Mouse (Mus musculus) brain, adult 2 months (tissue): ENCODE data around the gene Fam19a3.

Source experiments
- DNase-seq: peaks from one replicate; pipeline ENCODE4 v3.0.0; 2011; ENCODE audit warnings: low read depth, low spot score

The Fam19a3 gene

DNA sequence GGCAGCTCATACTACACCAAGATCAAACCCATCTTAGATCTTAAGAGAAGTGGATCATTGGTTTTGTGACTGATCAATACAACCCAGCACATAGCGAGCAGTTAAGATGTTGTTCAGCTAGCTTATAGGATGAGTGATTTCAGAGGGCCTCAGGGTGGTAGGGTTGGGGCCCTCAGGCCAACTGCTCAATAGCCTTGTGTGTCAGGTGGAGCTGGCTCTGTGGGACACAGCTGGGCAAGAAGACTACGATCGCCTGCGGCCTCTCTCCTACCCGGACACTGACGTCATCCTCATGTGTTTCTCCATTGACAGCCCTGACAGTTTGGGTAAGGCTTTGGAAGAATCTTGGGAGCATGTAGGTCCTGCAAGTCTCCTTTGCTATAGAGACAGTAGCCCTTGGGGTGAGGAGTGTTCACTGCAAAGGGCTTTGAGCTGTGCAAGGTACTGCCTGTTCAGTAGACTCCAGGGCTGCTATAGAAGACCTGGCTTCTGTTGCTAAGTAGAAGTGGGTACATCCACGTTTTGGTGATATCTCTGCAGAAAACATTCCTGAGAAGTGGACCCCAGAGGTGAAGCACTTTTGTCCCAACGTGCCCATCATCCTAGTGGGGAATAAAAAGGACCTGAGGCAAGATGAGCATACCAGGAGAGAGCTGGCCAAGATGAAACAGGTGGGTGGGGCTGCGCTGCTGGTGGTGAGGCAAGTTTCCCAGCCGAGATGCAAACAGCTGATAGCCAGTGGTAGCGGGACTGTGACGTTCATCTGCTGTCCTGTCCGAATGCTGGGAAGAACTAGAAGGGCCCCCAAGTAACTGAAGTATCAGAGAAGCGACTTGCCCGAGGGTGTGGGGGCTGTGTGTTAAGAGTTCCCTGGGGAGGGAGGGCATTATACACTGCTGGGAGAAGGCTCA is 11.0 kb upstream of the Fam19a3 start:
- DNase-seq, result no peak

DNA sequence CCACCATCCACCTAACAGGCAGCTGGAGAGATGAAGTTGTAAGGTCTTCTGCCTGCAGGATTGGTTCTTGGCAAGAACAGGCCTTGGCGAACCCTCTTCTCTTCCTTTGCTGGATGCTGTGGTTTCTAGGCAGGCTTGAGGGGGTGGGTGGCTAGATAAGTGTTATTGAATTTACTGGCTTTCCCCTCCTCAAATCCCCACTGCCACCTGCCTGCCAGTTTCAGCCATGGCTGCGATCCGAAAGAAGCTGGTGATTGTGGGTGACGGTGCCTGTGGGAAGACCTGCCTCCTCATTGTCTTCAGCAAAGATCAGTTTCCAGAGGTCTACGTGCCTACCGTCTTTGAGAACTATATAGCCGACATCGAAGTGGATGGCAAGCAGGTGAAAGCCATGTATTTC is 10.0 kb upstream of the Fam19a3 start:
- DNase-seq, result peak; percentile 51

DNA sequence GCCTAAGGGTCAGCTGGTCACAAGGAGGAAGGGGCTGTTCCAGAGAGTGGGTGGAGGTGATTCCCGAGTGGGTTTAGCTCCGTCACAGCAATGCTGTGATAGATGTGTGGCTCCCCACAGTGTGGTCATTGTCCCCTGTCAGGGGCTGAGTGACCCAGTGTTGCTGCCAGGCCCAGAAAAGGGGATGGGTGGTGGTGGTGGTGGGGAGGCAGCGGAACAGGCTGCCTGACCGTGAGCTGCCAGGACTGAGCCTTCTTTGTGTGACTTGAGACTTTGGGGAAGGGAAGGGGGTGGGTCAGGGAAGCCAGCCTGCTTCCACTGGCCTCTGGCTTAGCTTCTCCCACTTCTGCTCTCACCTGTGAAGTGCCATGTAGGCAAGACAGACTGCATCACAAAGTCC is 9.4 kb upstream of the Fam19a3 start:
- DNase-seq, result peak; percentile 33

DNA sequence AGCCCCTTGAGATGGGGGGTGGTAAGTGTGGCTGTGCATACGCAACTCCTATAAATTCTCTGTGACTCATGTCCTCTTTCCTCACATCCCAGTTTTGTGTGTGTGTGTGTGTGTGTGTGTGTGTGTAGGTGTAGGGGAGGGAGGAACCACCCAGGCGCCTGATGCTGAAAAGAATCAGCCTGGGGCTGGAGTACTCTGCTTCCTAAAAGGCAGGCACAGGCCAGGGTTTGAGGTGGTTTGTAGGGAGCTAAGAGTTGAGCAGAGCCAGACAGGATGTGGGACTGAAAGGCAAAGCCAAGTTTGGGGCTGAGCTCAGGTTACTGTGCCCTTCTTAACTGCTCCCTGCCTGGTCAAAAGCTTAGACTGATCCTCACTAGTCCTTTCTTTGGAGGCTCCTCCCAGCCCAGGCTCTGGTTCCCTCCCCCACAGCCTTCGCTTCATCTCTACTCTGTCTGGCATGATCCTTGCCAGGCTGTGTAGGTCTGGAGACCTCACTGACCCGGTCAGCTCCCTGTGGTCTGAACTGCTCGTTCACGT is 8.8 kb upstream of the Fam19a3 start:
- peak; percentile 76 for DNase-seq

DNA sequence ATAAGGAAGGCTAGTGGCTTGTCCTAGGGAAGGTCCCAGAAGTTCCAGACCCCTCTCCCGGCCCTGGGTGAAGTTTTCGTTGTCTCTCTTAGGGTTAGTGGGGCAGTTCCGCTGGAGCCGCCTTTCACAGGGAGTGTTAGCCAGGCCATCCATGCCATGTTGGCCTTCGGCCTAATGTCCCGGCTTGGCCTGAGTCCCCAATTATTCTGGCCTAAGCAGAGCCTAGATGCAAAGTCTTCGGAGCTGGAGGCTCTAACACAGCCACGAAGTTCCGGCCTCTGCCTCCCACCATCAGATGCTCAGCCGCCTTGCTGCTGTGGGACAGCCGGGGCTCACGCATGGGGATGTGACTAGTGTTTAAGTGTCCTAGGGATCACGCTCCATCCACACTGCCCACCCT is 8.2 kb upstream of the Fam19a3 start:
- peak; percentile 39 for DNase-seq

DNA sequence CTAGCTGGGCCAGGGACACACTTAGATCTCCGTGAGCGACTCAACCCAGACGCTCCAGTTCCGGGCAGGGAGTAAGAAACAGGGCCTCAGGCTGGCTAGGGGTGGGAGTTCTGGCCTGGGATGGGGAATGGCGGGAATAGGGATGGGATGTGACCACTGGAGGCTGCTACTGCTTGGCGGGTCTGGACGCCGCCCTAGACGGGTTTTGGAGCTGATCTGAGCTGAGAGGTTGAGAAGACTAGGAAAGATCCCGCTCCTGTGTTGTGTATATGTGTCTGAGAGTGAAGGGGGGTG is 7.6 kb upstream of the Fam19a3 start:
- DNase-seq, result no peak

DNA sequence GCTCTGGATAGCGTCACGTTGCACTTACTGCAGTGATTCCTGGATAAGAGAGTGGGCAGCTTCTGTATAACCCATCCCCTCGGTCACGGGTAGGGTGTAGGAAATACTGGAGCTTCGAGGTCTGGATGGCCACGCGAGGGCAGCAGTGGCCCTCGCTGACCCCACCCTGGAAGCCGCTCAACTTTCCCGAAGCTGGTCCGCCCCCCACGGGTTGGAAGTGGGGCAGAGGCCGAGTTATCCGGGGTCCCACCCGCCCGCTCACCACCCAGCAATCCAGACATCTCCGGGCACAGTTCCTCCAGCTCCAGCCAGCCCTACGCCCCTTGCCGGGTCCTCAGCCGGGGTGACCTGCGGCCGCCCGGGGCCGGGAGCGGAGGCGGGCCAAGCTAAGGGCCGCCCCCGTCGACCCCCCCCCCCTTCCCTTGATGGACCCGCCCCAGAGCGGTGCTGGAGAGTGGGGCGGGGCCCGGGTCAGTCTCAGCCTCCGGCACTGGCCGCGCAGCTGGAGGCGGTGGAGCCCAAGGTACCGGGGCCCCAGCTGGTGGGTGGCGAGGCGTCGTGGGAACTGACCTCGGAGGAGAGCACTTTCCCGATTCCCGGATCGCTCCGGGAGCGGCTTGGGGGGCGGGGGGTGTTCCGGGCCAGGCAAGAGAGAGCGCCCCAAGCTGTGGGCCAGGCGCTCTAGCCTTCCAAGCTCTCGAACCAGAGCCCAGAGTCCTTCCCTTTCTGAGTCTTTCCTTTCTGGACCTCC is 7.1 kb upstream of the Fam19a3 start:
- peak; percentile 63 for DNase-seq

DNA sequence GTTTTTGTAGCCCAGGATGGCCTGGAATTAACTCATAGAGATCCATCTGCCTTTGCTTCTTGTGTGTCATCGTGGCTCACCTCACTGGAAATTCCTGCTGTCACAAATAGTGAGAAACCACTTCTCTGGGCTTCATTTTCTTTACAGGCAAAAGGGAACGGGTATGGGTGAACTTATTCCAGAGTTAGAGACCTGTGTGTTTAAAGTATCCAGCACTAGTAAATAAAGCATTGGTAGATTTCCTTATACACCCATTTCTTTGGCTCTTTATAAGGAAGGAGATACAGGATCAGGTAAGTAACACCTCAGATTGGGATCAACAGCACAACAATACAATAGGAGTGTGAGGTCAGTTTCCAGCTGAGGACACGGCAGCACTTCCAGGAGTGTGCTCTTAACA is 6.4 kb upstream of the Fam19a3 start, which contains the start of gene Rhoc:
Gene Rhoc (plus strand): TSS at position 301 of the 400 bp plus-strand sequence.
- no peak for DNase-seq

DNA sequence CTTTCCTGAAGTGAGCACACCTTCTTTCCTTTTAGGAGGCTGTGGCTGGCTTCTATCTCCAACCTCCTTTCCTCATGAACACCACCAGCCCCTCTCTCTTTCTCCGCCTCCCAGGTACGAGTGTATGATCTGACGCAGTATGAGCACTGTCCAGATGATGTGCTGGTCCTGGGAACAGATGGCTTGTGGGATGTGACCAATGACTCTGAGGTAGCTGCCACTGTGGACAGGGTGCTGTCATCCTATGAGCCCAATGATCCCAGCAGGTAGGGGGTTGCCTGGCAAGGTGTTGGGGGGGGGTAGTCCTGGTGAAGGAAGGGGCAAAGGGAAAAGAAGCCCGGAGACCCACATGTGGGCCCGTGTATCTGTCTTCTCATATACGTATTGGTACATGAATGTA is 3.6 kb upstream of the Fam19a3 start:
- no peak for DNase-seq

DNA sequence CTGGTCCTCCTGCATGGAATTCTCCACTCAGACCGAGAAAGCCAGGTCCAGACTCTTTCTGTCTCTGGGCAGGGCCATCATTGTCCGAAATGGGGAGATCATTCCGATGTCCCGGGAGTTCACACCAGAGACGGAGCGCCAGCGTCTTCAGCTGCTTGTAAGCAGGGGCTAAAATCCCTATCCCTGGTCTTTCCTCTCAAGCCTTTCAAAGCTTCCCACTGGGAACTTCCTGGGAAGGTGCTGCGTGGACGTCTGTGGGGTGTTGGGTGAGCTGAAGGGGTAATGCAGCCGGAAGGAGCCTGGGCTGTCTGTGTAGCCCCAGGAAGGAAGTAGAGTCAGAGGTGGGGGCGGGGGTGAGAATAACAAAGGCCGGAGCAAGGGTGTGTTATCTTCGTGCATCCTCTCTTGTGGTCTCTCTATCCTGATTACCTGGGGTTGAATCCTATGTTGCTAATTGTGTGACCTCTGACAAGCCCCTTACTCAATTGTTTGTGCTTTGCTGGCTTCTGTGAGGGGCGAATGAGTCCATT is 2.4 kb upstream of the Fam19a3 start:
- DNase-seq, result no peak

DNA sequence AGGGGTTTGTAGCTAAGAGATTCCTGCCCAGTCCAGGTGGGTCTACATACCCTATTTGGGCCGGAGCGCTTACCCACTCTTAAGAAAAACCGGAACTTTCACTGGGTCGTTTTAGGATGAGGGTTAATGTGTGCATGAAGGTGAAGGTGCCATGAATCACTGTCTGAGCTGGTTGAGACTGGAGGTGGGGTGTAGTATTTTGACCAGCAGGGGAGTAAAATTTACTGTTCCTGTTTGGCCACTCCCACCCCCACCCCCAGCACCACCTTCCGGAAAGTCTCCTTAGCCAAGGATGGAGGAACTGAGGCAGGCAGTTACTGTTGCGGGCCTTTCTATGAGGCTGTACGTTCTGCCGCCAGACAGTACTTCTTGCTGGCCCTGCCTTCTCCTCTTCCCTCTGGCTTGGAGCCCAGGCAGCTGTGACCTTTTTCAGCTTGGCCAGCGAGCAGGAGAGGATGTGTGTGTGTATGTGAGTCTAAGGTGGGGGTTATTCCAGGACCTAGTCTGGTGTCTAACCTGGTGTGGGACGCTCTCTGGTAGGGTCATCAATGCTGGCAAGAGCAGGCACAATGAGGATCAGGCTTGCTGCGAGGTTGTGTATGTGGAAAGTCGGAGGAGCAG is 531 bp upstream of the Fam19a3 start:
- no peak for DNase-seq

DNA sequence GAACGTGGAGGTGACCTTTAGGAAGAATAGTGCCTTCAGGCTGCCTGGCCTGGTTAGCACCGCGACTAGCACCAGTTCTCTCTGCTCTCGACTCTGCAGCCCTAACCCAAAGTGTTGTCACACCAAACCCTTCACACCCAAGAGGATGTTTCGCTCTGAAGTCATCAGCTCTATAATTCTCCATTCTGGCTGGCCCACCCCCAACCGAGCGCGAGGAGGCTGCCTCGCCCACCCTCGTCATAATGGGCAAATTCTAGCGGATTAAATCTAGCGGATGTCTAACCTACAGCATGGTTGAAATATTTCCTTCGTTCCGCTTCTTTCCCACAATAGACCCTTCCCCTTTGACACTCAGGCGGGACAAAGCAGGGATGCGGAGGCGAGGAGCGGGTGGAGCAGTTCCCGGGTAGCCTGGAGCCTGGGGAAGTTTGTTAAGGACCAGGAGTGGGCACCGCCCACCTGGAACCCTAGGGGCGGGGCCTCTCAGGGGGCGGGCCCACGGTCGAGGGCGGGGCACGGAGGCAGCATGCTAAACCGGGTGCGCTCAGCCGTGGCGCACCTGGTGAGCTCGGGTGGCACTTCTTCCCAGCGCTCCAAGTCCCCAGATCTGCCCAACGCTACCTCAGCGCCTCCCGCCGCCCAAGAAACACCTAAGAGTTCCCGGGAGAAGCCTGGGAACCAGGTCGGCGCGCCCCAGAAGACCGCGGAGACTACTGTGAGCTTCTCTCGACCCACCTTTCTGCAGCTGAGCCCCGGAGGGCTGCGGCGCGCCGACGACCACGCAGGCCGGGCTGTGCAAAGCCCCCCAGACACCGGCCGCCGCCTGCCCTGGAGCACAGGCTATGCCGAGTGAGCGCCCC is 849 bp downstream of the Fam19a3 start, which contains the start of gene Ppm1j:
Gene Ppm1j (plus strand): TSS at position 496 of the 860 bp plus-strand sequence.
- DNase-seq, result no peak

DNA sequence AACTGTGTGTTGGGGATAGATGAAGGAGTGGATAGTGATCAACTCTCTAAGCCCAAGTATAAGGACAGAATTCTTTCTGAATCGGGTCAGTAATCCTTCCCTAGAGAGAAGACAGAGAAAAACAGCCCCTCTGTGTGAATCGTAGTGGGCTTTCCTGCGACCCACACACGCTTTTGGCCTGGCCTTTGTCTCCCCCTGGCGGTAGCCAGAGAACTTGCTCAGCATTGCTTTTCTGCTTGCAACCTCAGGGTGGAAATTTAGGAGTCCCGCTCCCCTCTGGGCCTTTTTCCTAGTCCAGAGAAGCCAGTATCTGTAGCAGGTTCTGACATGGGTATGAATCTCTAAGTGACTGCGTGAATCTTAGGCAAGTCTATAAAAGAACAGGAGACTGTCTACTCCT is 1.7 kb downstream of the Fam19a3 start:
- DNase-seq, result peak; percentile 61

DNA sequence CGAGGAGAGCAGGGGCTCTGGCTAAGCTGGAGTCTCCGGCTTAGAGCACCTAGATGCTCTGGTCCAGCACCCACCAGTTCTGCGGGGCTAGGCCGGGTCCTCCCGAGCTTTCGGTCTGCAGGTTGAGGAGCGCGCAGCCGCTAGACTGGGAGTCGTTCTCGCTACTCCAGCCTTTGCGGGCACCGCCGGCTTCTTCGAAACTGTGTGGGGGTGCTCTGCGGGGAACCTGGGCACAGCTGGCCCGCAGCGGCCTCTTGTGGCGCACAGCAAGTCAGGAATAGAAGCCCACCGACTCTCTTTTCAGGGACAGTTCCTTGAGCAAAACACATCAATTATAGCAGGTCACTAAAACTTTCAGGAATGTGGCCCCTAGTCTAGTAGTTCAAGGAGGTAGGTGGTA is 4.3 kb downstream of the Fam19a3 start:
- DNase-seq, result peak; percentile 47

DNA sequence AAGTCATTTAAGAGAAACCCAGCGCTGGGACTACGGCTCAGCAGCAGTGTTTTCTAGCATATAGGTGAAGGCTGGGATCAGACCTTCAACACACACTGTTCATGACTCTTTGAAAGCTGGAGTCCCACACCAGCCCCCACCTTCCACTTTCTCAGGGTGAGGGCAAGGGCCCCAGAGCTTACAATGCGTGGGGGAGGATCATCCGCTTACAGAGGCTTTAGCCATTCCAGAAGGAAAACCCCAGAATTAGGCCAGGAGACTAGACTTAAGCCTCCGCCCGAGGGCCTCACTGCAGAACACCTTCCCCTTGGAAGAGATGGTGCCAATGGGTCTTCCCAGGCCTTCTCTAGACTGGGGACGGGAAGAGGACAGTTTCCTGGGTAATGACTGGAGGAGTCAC is 8.3 kb downstream of the Fam19a3 start:
- DNase-seq, result no peak

DNA sequence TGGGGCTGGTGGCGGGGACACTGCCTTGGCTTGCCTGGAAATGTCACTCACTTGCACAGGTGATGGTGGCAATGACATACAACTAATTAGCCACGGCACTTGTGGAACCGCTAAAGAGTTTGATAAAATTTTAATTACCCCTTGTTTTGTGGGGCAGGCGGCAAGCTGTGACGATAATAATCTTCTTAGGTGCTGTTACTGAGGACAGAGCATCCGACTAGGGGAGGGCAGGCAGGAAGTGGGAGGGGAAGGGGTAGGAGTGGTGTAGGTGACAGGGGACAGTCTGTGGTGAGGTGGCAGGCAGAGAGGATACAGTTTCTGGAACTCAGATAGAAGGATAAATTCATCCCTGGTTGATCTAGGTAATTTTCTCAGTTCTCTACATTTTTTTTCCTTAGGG is 10.2 kb downstream of the Fam19a3 start:
- DNase-seq, result no peak

DNA sequence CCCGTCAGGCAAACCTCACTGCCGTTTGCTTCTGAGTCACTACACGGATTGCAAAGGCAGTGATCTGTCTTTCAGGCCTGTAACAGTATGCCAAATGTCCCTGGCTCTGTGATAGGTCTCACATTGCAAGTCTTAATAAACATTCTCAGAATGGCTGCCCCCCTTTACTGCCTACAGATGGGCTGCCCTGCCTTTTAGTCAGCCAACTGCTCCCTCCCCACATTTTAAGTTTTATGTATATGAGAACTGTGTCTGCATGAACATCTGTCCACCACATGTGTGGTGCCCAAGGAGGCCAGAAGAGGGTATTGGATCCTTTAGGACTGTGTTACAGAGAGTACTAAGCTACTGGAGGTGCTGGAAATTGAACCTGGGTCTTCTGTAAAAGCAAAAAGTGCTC is 10.7 kb downstream of the Fam19a3 start:
- no peak for DNase-seq

DNA sequence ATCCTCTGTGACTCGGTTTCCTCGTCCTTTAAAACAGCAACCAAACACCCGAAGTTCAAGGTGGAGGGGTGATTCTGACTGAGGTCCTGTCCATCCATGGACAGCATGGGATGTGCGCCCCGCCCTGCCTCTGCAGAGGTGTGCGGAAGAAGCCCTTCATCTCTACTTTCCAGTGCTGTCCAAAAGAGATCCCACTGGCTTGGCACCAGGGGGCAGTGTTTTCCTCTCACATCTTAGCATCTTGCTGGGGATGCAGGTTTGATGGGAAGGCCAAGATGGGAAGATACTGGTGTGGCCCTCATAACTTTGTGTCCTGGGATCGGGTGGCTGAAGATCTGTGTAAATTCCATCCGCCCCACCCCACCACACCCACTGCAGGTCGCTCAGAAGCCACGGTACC is 11.6 kb downstream of the Fam19a3 start:
- DNase-seq, result peak; percentile 63

DNA sequence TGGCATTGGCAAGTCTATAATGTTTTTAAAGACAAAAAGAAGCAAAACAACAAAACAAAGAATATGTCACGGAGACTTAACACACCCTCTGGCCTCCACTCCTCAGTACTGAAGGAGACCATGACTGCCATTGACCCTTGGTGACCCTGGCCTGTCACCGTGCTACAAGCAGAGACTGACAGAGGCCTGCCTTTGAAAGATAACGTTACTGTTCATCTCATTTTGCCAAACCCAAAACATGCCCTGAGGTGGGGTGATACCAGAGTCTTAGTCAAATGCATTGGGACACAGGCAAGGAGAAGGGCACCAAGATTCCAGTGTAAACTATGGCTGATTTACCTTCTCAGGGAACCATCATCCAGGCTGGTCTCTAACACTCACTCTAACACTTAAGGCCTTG is 12.5 kb downstream of the Fam19a3 start:
- no peak for DNase-seq

DNA sequence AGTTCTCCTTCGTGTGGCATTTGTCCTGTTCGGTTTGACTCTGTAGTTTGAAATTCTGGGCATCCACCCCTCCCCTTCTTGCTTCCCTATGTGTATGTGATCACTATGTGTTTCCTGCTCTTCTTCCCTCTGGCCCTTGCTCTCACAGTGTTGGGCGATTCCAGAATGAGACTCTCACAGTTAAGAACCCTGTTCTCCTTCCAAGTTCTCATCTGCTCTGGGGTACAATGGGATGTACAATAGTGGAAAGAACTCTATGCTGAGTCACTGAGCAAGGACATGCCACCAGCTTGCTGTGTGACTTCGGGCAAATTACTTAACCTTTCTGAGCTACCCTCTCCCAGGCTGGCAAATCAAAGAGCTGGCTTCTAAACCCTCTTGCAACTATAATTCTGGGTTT is 13.9 kb downstream of the Fam19a3 start:
- no peak for DNase-seq

DNA sequence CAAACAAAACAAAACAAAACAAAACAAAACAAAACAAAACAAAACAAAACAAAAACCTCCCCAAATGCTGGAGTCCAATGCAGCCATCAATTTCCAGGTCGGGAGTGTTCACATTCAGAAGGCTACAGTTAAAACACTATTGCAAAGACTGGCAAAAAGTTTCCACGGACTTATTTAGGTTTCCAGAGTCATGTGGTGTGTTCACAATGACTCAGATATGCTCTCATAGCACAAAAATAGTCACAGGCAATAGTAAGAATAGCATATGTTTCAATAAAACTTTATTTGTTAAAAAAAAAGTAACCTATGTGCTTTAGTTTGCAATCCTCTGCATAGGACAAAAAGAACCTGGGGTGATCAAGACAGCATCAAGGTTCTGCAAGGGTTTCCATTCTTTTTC is 14.5 kb downstream of the Fam19a3 start:
- no peak for DNase-seq
